Mouse (Mus musculus) yolk sac, embryonic 10.5 days (tissue): ENCODE results near the gene Ankrd44.

Source experiments
- DNase-seq: peaks from one replicate; pipeline ENCODE4 v3.0.0-alpha.2; 2017; ENCODE audit warnings: low spot score

Gene Ankrd44

GRCm38 (mm10) chr1:54847238-54847637 is 78.9 kb downstream of the Ankrd44 start:
- no peak for DNase-seq

GRCm38 (mm10) chr1:54846346-54847000 is 79.7 kb downstream of the Ankrd44 start:
- no peak for DNase-seq

- no peak for DNase-seq
These were observed 81.8 kb downstream of the Ankrd44 start for GRCm38 (mm10) chr1:54844361-54844760.

- no peak for DNase-seq
These were observed 83.3 kb downstream of the Ankrd44 start for GRCm38 (mm10) chr1:54842765-54843461.

GRCm38 (mm10) chr1:54841788-54842187 is 84.4 kb downstream of the Ankrd44 start:
- no peak for DNase-seq

- no peak for DNase-seq
These were observed 86.1 kb downstream of the Ankrd44 start for GRCm38 (mm10) chr1:54840040-54840439.

- DNase-seq = no peak
These were observed 87.7 kb downstream of the Ankrd44 start for GRCm38 (mm10) chr1:54838486-54838805.

- peak; percentile 75 for DNase-seq
These were observed 88.3 kb downstream of the Ankrd44 start for GRCm38 (mm10) chr1:54837721-54838485.

- no peak for DNase-seq
These were observed 90.5 kb downstream of the Ankrd44 start for GRCm38 (mm10) chr1:54835661-54836205.

GRCm38 (mm10) chr1:54833221-54833620 is 93.0 kb downstream of the Ankrd44 start:
- DNase-seq = no peak

GRCm38 (mm10) chr1:54832765-54833164 is 93.4 kb downstream of the Ankrd44 start:
- DNase-seq = no peak

- DNase-seq = no peak
These were observed 96.0 kb downstream of the Ankrd44 start for GRCm38 (mm10) chr1:54830223-54830622.

GRCm38 (mm10) chr1:54829681-54830213 is 96.4 kb downstream of the Ankrd44 start:
- DNase-seq = no peak

GRCm38 (mm10) chr1:54827827-54828226 is 98.4 kb downstream of the Ankrd44 start:
- no peak for DNase-seq

GRCm38 (mm10) chr1:54827351-54827750 is 98.8 kb downstream of the Ankrd44 start:
- DNase-seq = no peak

- no peak for DNase-seq
These were observed 99.7 kb downstream of the Ankrd44 start for GRCm38 (mm10) chr1:54826426-54826986.

GRCm38 (mm10) chr1:54825718-54826425 is 100.3 kb downstream of the Ankrd44 start:
- DNase-seq = no peak

- no peak for DNase-seq
These were observed 101.9 kb downstream of the Ankrd44 start for GRCm38 (mm10) chr1:54824106-54824808.

GRCm38 (mm10) chr1:54821797-54822196 is 104.4 kb downstream of the Ankrd44 start:
- no peak for DNase-seq

GRCm38 (mm10) chr1:54815206-54815855 is 110.9 kb downstream of the Ankrd44 start:
- DNase-seq = no peak
